Mouse (Mus musculus) embryonic fibroblast, embryonic 13.5 days (primary cell): ENCODE measurements at regions not wholly inside any gene's neighbourhood (a gene's known extent, or its start where the extent isn't known, plus 50 kb on each side); places are given as distances from the start of the nearest gene placed in this dataset.

Experiments used
- H3K27ac ChIP-seq: 2 replicates; pipeline ENCODE4 v1.5.1; 2012; ENCODE audit warnings: low read length, control low read depth, inconsistent platforms; ENCODE audit not compliant: insufficient read depth
- H3K4me1 ChIP-seq: 2 replicates; pipeline ENCODE4 v1.6.1; 2011; ENCODE audit warnings: low read length; ENCODE audit not compliant: control insufficient read depth, insufficient read depth
- H3K4me3 ChIP-seq: 2 replicates; pipeline ENCODE4 v1.5.1; 2011; ENCODE audit warnings: mild to moderate bottlenecking, control low read depth, low read length; ENCODE audit not compliant: insufficient read depth
- CTCF ChIP-seq: IDR thresholded peaks from 2 replicates; pipeline ENCODE4 v1.5.1; 2011; ENCODE audit warnings: mild to moderate bottlenecking, control low read depth, low read length, moderate library complexity, borderline replicate concordance; ENCODE audit not compliant: insufficient read depth
- POLR2A ChIP-seq: IDR thresholded peaks from 2 replicates; pipeline ENCODE4 v1.6.1; 2011; ENCODE audit warnings: low read depth, mild to moderate bottlenecking, control low read depth, low read length, moderate library complexity

- H3K4me1 ChIP-seq, result peaks cover 12% of the 10 kb centered on the region; the same call in 1 of the 2 replicates
- H3K27ac ChIP-seq, result peak overlapping the region; percentile 66
- TF ChIP-seq POLR2A (no peak), CTCF (no peak)
- H3K4me3 ChIP-seq, result no peak overlapping the region
Observed at GRCm38 (mm10) chr10:111693762-111694161, 187.7 kb downstream of the Phlda1 start.

GRCm38 (mm10) chr10:111694227-111695200 is 188.4 kb downstream of the Phlda1 start:
- no peak for TF ChIP-seq POLR2A
- H3K4me1 ChIP-seq, result peaks cover 12% of the 10 kb centered on the region; the same call in 1 of the 2 replicates
- peak overlapping the region; percentile 66 for H3K27ac ChIP-seq
- H3K4me3 ChIP-seq, result no peak overlapping the region

- H3K4me1 ChIP-seq, result peaks cover 9% of the 10 kb centered on the region; the same call in 1 of the 2 replicates
- no peak overlapping the region for H3K4me3 ChIP-seq
- no peak overlapping the region for H3K27ac ChIP-seq
- no peak for TF ChIP-seq CTCF
- no peak for TF ChIP-seq POLR2A
Observed at GRCm38 (mm10) chr10:111695918-111696760, 190.1 kb downstream of the Phlda1 start.

- Histone ChIP-seq H3K27ac (no peak overlapping the region), H3K4me3 (no peak overlapping the region), H3K4me1 (peaks cover 9% of the 10 kb centered on the region; the same call in 1 of the 2 replicates)
- TF ChIP-seq POLR2A (no peak), CTCF (no peak)
Observed at GRCm38 (mm10) chr10:111696987-111697386, 190.9 kb downstream of the Phlda1 start.

GRCm38 (mm10) chr10:111699557-111700508 is 193.7 kb downstream of the Phlda1 start:
- Histone ChIP-seq H3K27ac (no peak overlapping the region), H3K4me1 (0 out of 2 replicates have a peak, but pooled peaks cover under 1% of the 10 kb centered on the region)
- no peak for TF ChIP-seq POLR2A

GRCm38 (mm10) chr10:111700570-111700969 is 194.5 kb downstream of the Phlda1 start:
- no peak for TF ChIP-seq CTCF
- TF ChIP-seq POLR2A, result no peak
- Histone ChIP-seq H3K4me1 (no peaks in the 10 kb centered on the region), H3K4me3 (no peak overlapping the region), H3K27ac (no peak overlapping the region)

More at GRCm38 (mm10) chr10:111699557-111700508, 193.7 kb downstream of the Phlda1 start:
- H3K4me3 ChIP-seq, result no peak overlapping the region

- no peak overlapping the region for H3K4me3 ChIP-seq
- no peak overlapping the region for H3K27ac ChIP-seq
- no peak for TF ChIP-seq CTCF
- no peak for TF ChIP-seq POLR2A
- no peaks in the 10 kb centered on the region for H3K4me1 ChIP-seq
Observed at GRCm38 (mm10) chr10:111701138-111701537, 195.1 kb downstream of the Phlda1 start.

GRCm38 (mm10) chr10:111702435-111702834 is 196.3 kb downstream of the Phlda1 start:
- H3K4me1 ChIP-seq, result no peaks in the 10 kb centered on the region
- TF ChIP-seq POLR2A, result no peak
- no peak for TF ChIP-seq CTCF
- no peak overlapping the region for H3K27ac ChIP-seq
- H3K4me3 ChIP-seq, result no peak overlapping the region

- no peak overlapping the region for H3K4me3 ChIP-seq
- no peaks in the 10 kb centered on the region for H3K4me1 ChIP-seq
- TF ChIP-seq CTCF, result no peak
- TF ChIP-seq POLR2A, result no peak
Observed at GRCm38 (mm10) chr10:111703447-111703846, 197.4 kb downstream of the Phlda1 start.

More at GRCm38 (mm10) chr10:111703447-111703846, 197.4 kb downstream of the Phlda1 start:
- no peak overlapping the region for H3K27ac ChIP-seq
